Mouse (Mus musculus) liver, embryonic 12.5 days (tissue): ENCODE results near the gene Rpl22. TPM values are rescaled to one million over a fixed set of nuclear protein-coding genes. Genes with fewer than 3 reads are reported as not detected.
A peak's percentile ranks its signal among the peaks of the same experiment; 100 is the strongest.

Experiments used
- ATAC-seq: fragments of 200-750 bp; cut with Nextera tagmentation; 2 replicates; pipeline ENCODE4 v1.8.0; 2017; ENCODE audit warnings: moderate number of reproducible peaks, mild to moderate bottlenecking, moderate library complexity
- H3K27ac ChIP-seq: fragments of 300-500 bp; sonication (generic); 2 replicates; pipeline ENCODE4 v1.5.1; 2016; ENCODE audit warnings: mild to moderate bottlenecking
- H3K27me3 ChIP-seq: fragments of 300-500 bp; sonication (generic); replicated peaks from 2 replicates; pipeline ENCODE4 v1.6.1; 2016; ENCODE audit warnings: mild to moderate bottlenecking, moderate library complexity
- H3K36me3 ChIP-seq: fragments of 300-500 bp; sonication (generic); 2 replicates; pipeline ENCODE4 v1.6.1; 2016; ENCODE audit warnings: mild to moderate bottlenecking, moderate library complexity
- H3K4me1 ChIP-seq: fragments of 300-500 bp; sonication (generic); 2 replicates; pipeline ENCODE4 v1.6.1; 2016
- H3K4me2 ChIP-seq: fragments of 300-500 bp; sonication (generic); 2 replicates; pipeline ENCODE4 v1.6.1; 2016; ENCODE audit warnings: mild to moderate bottlenecking, moderate library complexity
- H3K4me3 ChIP-seq: fragments of 300-500 bp; sonication (generic); 2 replicates; pipeline ENCODE4 v1.5.1; 2016; ENCODE audit warnings: mild to moderate bottlenecking, moderate library complexity
- H3K9ac ChIP-seq: fragments of 300-500 bp; sonication (generic); 2 replicates; pipeline ENCODE4 v1.6.1; 2016; ENCODE audit warnings: mild to moderate bottlenecking, moderate library complexity
- H3K9me3 ChIP-seq: fragments of 300-500 bp; sonication (generic); replicated peaks from 2 replicates; pipeline ENCODE4 v1.6.1; 2016; ENCODE audit warnings: mild to moderate bottlenecking, moderate library complexity
- WGBS: fragments of 180-500 bp; shearing (Covaris S2); methylation state at CpG from one replicate; pipeline ENCODE4 v1.1.7; 2016; ENCODE audit not compliant: insufficient replicate concordance; 5-methylcytosine and 5-hydroxymethylcytosine counted together
- polyA plus RNA-seq: library from polyadenylated mRNA; unstranded; fragments of >200 nt; fragmentation: Nextera tagmentation; extraction: Ambion mirVana; gene quantifications from 2 replicates; pipeline ENCODE4 v1.2.1, GENCODE M21; 2016

The Rpl22 gene
- polyA plus RNA-seq, 1 experiment from 2014 or later: 385 TPM

GRCm38 (mm10) chr4:152318517-152319234 is 6.9 kb upstream of the Rpl22 start, which contains the start of gene Rnf207:
Gene Rnf207, minus strand, starts transcription at chr4:152318993.
- Histone ChIP-seq H3K4me1 (peaks cover 18% of the 10 kb centered on the region; the same call in 1 of the 2 replicates), H3K4me3 (peak within 1 kb of the TSS; percentile 25), H3K36me3 (no peaks in the 10 kb centered on the region), H3K27ac (no peak within 1 kb of the TSS), H3K9me3 (no peaks in the 10 kb centered on the region), H3K4me2 (peak within 1 kb of the TSS; percentile 58), H3K9ac (no peak within 1 kb of the TSS), H3K27me3 (peaks cover 54% of the 10 kb centered on the region)
- ATAC-seq: no peak; the same call in 1 of the 2 replicates
- 5% methylated on average over 26 of the region's 26 CpGs for WGBS

DNA sequence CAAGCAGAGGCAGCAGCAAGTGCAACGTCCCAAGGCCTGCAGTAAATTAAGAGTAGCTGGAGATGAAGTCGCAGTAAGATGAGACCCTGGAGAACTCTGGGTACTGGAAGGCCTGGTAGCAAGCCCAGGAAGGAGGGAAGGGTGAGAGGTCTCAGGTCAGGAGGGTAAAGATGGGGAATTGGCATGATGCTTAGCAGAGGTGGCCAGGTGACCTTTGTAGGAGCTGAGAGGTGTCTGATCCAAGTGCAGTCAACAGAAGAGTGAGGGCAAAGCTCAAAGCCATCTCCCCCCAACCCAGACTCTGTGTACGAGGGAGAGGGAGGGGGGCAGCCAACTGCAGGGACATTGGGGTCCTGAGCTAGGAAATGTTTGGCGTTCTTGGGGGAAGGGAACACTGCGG is 4.1 kb upstream of the Rpl22 start:
- H3K36me3 ChIP-seq: no peaks in the 10 kb centered on the region
- WGBS: 55% methylated on average over 5 of the region's 5 CpGs
- no peak for ATAC-seq
- peaks cover 27% of the 10 kb centered on the region for H3K27me3 ChIP-seq
- H3K9ac ChIP-seq: no peak overlapping the region
- peaks cover 23% of the 10 kb centered on the region for H3K4me1 ChIP-seq
- no peaks in the 10 kb centered on the region for H3K9me3 ChIP-seq
- no peak overlapping the region for H3K4me2 ChIP-seq
- H3K27ac ChIP-seq: no peak overlapping the region
- no peak overlapping the region for H3K4me3 ChIP-seq

GRCm38 (mm10) chr4:152324641-152325562 is 640 bp upstream of the Rpl22 start:
- peak; percentile 52 for ATAC-seq
- no peaks in the 10 kb centered on the region for H3K27me3 ChIP-seq
- 41% methylated on average over 16 of the region's 16 CpGs for WGBS
- peak overlapping the region; percentile 98 for H3K9ac ChIP-seq
- H3K4me3 ChIP-seq: peak overlapping the region; percentile 100
- H3K4me1 ChIP-seq: peaks cover 39% of the 10 kb centered on the region
- H3K27ac ChIP-seq: peak overlapping the region; percentile 48
- H3K9me3 ChIP-seq: no peaks in the 10 kb centered on the region
- peaks cover 27% of the 10 kb centered on the region for H3K36me3 ChIP-seq
- H3K4me2 ChIP-seq: peak overlapping the region; percentile 83

DNA sequence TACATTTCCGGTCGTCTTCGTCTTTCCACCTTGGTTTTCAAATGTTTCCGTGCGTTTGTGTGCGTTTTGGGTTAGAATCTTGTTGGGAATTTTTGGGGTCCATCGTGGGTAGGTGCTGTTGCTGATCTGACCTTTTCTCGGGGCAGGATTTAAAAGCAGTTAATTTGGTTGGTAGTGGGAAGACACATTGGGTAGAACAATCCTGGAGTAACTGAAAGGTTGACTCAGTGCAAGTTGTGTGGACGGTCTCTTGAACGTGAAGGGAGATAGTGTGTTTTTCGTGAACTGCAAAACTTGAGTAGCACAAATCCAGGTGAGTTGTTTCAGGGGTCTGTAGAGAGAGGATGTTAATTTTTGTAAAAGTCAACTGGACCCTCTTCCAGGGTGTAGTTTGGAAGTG is 1.0 kb downstream of the Rpl22 start:
- WGBS: under 1% methylated on average over 11 of the region's 11 CpGs
- H3K36me3 ChIP-seq: peaks cover 44% of the 10 kb centered on the region
- no peak for ATAC-seq
- H3K9ac ChIP-seq: peak overlapping the region; percentile 98
- no peaks in the 10 kb centered on the region for H3K9me3 ChIP-seq
- H3K4me3 ChIP-seq: peak overlapping the region; percentile 100
- peak overlapping the region; percentile 86 for H3K27ac ChIP-seq
- no peaks in the 10 kb centered on the region for H3K27me3 ChIP-seq
- H3K4me2 ChIP-seq: peak overlapping the region; percentile 83
- H3K4me1 ChIP-seq: peaks cover 41% of the 10 kb centered on the region

DNA sequence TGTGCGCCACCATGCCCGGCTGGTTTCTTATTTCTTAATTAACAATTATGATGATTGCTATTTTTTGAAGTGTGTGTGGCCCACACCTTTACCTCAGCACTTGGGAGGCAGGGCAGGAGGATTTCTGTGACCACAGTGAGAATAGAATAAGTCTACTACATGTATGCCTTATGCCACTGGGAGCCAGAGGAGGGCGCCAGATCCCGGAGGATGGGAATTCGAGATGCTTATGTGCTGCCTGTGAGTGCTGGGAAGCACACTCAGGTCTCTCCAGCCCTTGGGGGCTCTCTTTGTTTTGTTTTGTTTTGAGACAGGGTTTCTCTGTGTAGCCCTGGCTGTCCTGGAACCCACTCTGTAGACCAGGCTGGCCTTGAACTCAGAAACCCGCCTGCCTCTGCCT is 3.1 kb downstream of the Rpl22 start:
- Histone ChIP-seq H3K4me1 (peaks cover 41% of the 10 kb centered on the region), H3K9ac (0 out of 2 replicates have a peak overlapping the region, but pooled peaks have one; percentile 17), H3K27ac (no peak overlapping the region), H3K36me3 (peaks cover 65% of the 10 kb centered on the region), H3K4me3 (no peak overlapping the region), H3K4me2 (no peak overlapping the region), H3K27me3 (no peaks in the 10 kb centered on the region), H3K9me3 (no peaks in the 10 kb centered on the region)
- ATAC-seq: no peak
- WGBS: 67% methylated on average over 6 of the region's 6 CpGs

DNA sequence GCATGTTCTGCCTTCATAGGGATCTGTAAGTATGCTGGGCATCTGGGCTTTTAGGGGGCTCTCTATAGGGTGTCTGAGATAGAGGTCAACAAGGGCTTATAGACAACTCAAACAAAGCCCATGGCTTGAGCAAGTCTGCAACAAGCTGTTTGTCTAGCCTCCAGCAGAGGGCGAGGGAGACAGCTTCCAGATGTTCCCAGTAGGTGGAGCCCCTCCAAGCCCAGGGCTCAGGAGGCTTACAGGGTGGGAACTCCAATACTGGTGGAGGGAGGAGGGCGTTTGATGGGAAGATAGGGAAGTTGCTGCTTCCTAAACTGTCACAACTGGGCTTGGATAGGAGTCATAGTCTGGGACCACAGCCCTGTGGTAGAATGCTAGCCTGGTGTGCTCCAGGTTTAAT is 7.4 kb downstream of the Rpl22 start:
- ATAC-seq: peak; percentile 42; the same call in 1 of the 2 replicates
- Histone ChIP-seq H3K4me3 (no peak overlapping the region), H3K4me2 (no peak overlapping the region), H3K9ac (no peak overlapping the region), H3K36me3 (peaks cover 81% of the 10 kb centered on the region), H3K27me3 (peaks cover 36% of the 10 kb centered on the region), H3K9me3 (no peaks in the 10 kb centered on the region), H3K27ac (no peak overlapping the region), H3K4me1 (peaks cover 14% of the 10 kb centered on the region)
- 31% methylated on average over 2 of the region's 2 CpGs for WGBS

DNA sequence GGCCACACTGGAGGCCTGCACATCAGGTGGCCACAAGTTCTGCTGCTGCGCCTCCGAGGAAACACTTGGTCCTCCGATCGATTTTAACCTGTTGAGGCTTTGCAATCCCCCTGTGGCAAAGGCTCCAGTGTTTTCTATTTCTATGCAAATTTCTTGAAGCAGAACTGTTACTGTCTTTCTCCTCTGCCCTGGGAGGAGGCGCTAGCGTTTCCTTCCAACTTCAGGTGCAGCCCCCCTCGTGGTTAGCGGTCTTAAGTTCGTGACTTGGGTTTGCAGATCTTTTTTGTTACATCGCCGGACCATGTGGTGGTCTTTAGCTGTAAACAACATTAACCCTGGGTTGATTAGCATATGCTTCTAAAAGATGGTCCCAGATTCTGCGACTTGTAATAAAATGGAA is 8.0 kb downstream of the Rpl22 start:
- WGBS: 87% methylated on average over 12 of the region's 12 CpGs
- peaks cover 16% of the 10 kb centered on the region for H3K4me1 ChIP-seq
- H3K9ac ChIP-seq: no peak overlapping the region
- H3K9me3 ChIP-seq: no peaks in the 10 kb centered on the region
- ATAC-seq: no peak
- peaks cover 42% of the 10 kb centered on the region for H3K27me3 ChIP-seq
- H3K36me3 ChIP-seq: peaks cover 75% of the 10 kb centered on the region
- no peak overlapping the region for H3K4me2 ChIP-seq
- no peak overlapping the region for H3K4me3 ChIP-seq
- no peak overlapping the region for H3K27ac ChIP-seq

- H3K27ac ChIP-seq: no peak overlapping the region
- no peak overlapping the region for H3K4me2 ChIP-seq
- H3K4me1 ChIP-seq: peaks cover 21% of the 10 kb centered on the region
- no peak overlapping the region for H3K4me3 ChIP-seq
- no peaks in the 10 kb centered on the region for H3K9me3 ChIP-seq
- peaks cover 82% of the 10 kb centered on the region for H3K27me3 ChIP-seq
- ATAC-seq: no peak
- H3K9ac ChIP-seq: no peak overlapping the region
- peaks cover 33% of the 10 kb centered on the region for H3K36me3 ChIP-seq
- WGBS: 29% methylated on average over 6 of the region's 6 CpGs
Measured at GRCm38 (mm10) chr4:152337772-152338171, 12.2 kb downstream of the Rpl22 start.

- no peak within 1 kb of the TSS for H3K9ac ChIP-seq
- peaks cover 90% of the 10 kb centered on the region for H3K27me3 ChIP-seq
- no peaks in the 10 kb centered on the region for H3K9me3 ChIP-seq
- peak within 1 kb of the TSS; percentile 70 for H3K4me2 ChIP-seq
- no peak for ATAC-seq
- H3K27ac ChIP-seq: no peak within 1 kb of the TSS
- peaks cover 24% of the 10 kb centered on the region for H3K36me3 ChIP-seq
- H3K4me1 ChIP-seq: peaks cover 21% of the 10 kb centered on the region
- peak within 1 kb of the TSS; percentile 45 for H3K4me3 ChIP-seq
- 7% methylated on average over 68 of the region's 120 CpGs for WGBS
Measured at GRCm38 (mm10) chr4:152338419-152339292, 13.1 kb downstream of the Rpl22 start, which contains the start of gene Chd5. Gene Chd5, plus strand, starts transcription at chr4:152338651.

GRCm38 (mm10) chr4:152339293-152339790 is 13.8 kb downstream of the Rpl22 start:
- H3K27me3 ChIP-seq: peaks cover 97% of the 10 kb centered on the region
- H3K36me3 ChIP-seq: peaks cover 18% of the 10 kb centered on the region
- peak overlapping the region; percentile 70 for H3K4me2 ChIP-seq
- peaks cover 24% of the 10 kb centered on the region for H3K4me1 ChIP-seq
- no peak for ATAC-seq
- WGBS: 7% methylated on average over 25 of the region's 26 CpGs
- peak overlapping the region; percentile 45 for H3K4me3 ChIP-seq
- H3K9ac ChIP-seq: no peak overlapping the region
- H3K27ac ChIP-seq: no peak overlapping the region
- H3K9me3 ChIP-seq: no peaks in the 10 kb centered on the region
